Mouse (Mus musculus): ENCODE results near the gene Golm1.

GRCm38 (mm10) chr13:59676316-59677229, 962 bp upstream of the Golm1 start:
- no peak for TF ChIP-seq CTCF (IDR thresholded peaks at IDR 0.05)
- TF ChIP-seq EP300 (IDR thresholded peaks at IDR 0.05; ENCODE audit: insufficient read depth, low read depth, low read length) = no peak
